Mouse (Mus musculus): ENCODE measurements around the gene Nf2.

- TF ChIP-seq CTCF (IDR thresholded peaks at IDR 0.05; ENCODE audit: extremely low read depth, insufficient read depth, insufficient read length, insufficient replicate concordance) (no peak), POLR2A (IDR thresholded peaks at IDR 0.05; ENCODE audit: low read depth, low read length) (no peak)
These were observed 56.3 kb downstream of the Nf2 start for GRCm38 (mm10) chr11:4793006-4793405.
